8 mouse cellular contexts compared by ENCODE assay signal in the genomic region with DNA sequence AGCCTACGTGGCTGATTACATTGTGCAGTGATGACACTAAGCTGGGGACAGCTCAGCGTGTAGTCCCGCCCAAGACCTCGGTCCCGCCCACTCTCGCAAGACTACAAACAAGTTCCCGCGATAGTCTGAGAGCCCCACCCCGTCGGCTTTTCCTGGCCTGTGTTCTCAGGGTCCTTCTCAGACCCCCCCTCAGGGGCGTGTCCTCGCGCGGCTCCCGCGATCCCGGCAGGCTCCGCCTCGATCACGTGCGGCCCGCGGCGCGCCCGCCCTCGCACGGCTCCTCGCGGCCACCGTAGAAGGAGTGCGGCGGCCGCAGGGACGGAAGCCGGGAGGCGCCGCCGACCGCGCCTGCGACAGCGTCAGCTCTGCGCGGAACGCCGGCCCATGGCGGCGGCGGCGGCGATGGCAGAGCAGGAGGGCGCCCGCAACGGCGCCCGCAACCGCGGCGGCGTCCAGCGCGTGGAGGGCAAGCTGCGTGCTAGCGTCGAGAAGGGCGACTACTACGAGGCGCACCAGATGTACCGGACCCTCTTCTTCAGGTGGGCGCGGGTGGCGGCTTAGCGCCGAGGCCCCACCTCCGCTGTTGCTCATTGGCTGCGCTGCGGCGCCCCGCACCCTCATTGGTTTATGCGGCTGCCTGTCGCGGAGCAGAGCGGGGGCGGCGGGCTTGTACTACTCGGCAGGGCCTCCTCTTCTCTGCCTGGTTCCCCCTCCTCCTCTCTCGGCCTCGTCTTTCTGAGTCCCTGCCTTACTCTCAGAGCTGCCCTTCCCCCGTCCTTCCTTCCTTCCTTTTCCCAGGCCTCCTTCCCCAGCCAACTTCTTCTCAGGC. TPM values are rescaled to one million over a fixed set of nuclear protein-coding genes. Genes with fewer than 3 reads are reported as not detected.
A peak's percentile ranks its signal among the peaks of the same experiment; 100 is the strongest.
DNase-seq lines count a peak whose midpoint lies in the region; ATAC-seq and TF ChIP-seq lines count a peak whose summit lies in the region.

A gene (plus strand): TSS at position 244 of the 829 bp plus-strand sequence.

- DNase-seq in brain, embryonic 14.5 days (ENCODE audit: low read depth): peak; percentile 100
- DNase-seq in liver, adult 2 months (ENCODE audit: extremely low read depth, low read depth, low spot score): peak; percentile 94
- peak; percentile 100 for DNase-seq in splenic B cell, adult 2 months (ENCODE audit: low read depth, low spot score)

- peak within 1 kb of the TSS; percentile 79 for H3K4me2 ChIP-seq in heart, embryonic 11.5 days
- peak within 1 kb of the TSS; percentile 96 for H3K4me2 ChIP-seq in kidney, embryonic 16.5 days (replicated peaks; ENCODE audit: low read depth, low read length)
- H3K4me2 ChIP-seq in myocyte (ENCODE audit: low read depth): peak within 1 kb of the TSS; percentile 98

- peaks cover 72% of the 10 kb centered on the region for H3K4me1 ChIP-seq in erythroblast, embryonic 14.5 days (ENCODE audit: control insufficient read depth)
- H3K4me1 ChIP-seq in heart, embryonic 11.5 days (ENCODE audit: control insufficient read depth, insufficient read depth, low read length): peaks cover 45% of the 10 kb centered on the region
- H3K4me1 ChIP-seq in kidney, embryonic 16.5 days (ENCODE audit: insufficient read depth, low read length): peaks cover 31% of the 10 kb centered on the region
- H3K4me1 ChIP-seq in liver, adult 2 months (ENCODE audit: control insufficient read depth, insufficient read depth, low read length): peaks cover 31% of the 10 kb centered on the region

- H3K27ac ChIP-seq in heart, embryonic 11.5 days (ENCODE audit: low read depth, low read length): peak within 1 kb of the TSS; percentile 94
- H3K27ac ChIP-seq in kidney, embryonic 16.5 days (ENCODE audit: low read length): peak within 1 kb of the TSS; percentile 89
- H3K27ac ChIP-seq in liver, adult 2 months (replicated peaks; ENCODE audit: insufficient read depth, low read depth, low read length): peak within 1 kb of the TSS; percentile 68

- H3K9me3 ChIP-seq in erythroblast, embryonic 14.5 days (ENCODE audit: control insufficient read depth, low read length): no peaks in the 10 kb centered on the region
- H3K9me3 ChIP-seq in heart, embryonic 11.5 days (replicated peaks; ENCODE audit: control insufficient read depth, low read length): no peaks in the 10 kb centered on the region
- no peaks in the 10 kb centered on the region for H3K9me3 ChIP-seq in kidney, embryonic 16.5 days (ENCODE audit: low read length)

- TF ChIP-seq CTCF in C2C12 (IDR thresholded peaks at IDR 0.05; ENCODE audit: control insufficient read depth, insufficient read depth, insufficient read length): no peak
- TF ChIP-seq CTCF in brain, embryonic 14.5 days (IDR thresholded peaks at IDR 0.05; ENCODE audit: borderline replicate concordance, extremely low read depth, insufficient read depth, insufficient read length): no peak
- no peak for TF ChIP-seq CTCF in liver, adult 2 months (IDR thresholded peaks at IDR 0.05; ENCODE audit: low read depth, low read length)

- H3ac ChIP-seq in C2C12 (ENCODE audit: control insufficient read depth, insufficient read length, low read depth): peak within 1 kb of the TSS; percentile 71
- H3ac ChIP-seq in myocyte (ENCODE audit: control insufficient read depth, insufficient read length): peak within 1 kb of the TSS; percentile 35

- H3K27me3 ChIP-seq in C2C12 (ENCODE audit: control insufficient read depth, insufficient read depth, insufficient read length) (no peaks in the 10 kb centered on the region), myocyte (ENCODE audit: control insufficient read depth, insufficient read depth, insufficient read length) (no peaks in the 10 kb centered on the region)
- no peaks in the 10 kb centered on the region for H3K27me3 ChIP-seq in erythroblast, embryonic 14.5 days (ENCODE audit: control insufficient read depth)
- H3K27me3 ChIP-seq in heart, embryonic 11.5 days (ENCODE audit: control insufficient read depth, insufficient read depth, low read length): no peaks in the 10 kb centered on the region
- no peaks in the 10 kb centered on the region for H3K27me3 ChIP-seq in kidney, embryonic 16.5 days (ENCODE audit: insufficient read depth, low read length)
- H3K27me3 ChIP-seq in liver, adult 2 months (ENCODE audit: control insufficient read depth, insufficient read depth, low read length): no peaks in the 10 kb centered on the region
- no peaks in the 10 kb centered on the region for H3K27me3 ChIP-seq in splenic B cell, adult 2 months (ENCODE audit: control insufficient read depth, insufficient read depth, low read length, poor library complexity, severe bottlenecking)

- peak within 1 kb of the TSS; percentile 68 for H3K4me3 ChIP-seq in C2C12 (ENCODE audit: insufficient read depth, poor library complexity, severe bottlenecking)
- peak within 1 kb of the TSS; percentile 80 for H3K4me3 ChIP-seq in erythroblast, embryonic 14.5 days (replicated peaks)
- peak within 1 kb of the TSS; percentile 81 for H3K4me3 ChIP-seq in heart, embryonic 11.5 days (ENCODE audit: low read depth, low read length)
- peak within 1 kb of the TSS; percentile 88 for H3K4me3 ChIP-seq in kidney, embryonic 16.5 days (ENCODE audit: low read length)
- H3K4me3 ChIP-seq in liver, adult 2 months (ENCODE audit: insufficient read depth, low read depth, low read length): peak within 1 kb of the TSS; percentile 71
- H3K4me3 ChIP-seq in myocyte: peak within 1 kb of the TSS; percentile 67

- peak within 1 kb of the TSS; percentile 79 for H3K9ac ChIP-seq in heart, embryonic 11.5 days (ENCODE audit: low read depth, low read length)
- H3K9ac ChIP-seq in kidney, embryonic 16.5 days (replicated peaks; ENCODE audit: low read length): peak within 1 kb of the TSS; percentile 91
- peak within 1 kb of the TSS; percentile 82 for H3K9ac ChIP-seq in liver, adult 2 months (ENCODE audit: low read depth, low read length)

- H3K79me2 ChIP-seq in C2C12 (ENCODE audit: control insufficient read depth, insufficient read depth) (peaks cover 47% of the 10 kb centered on the region), myocyte (ENCODE audit: control insufficient read depth, insufficient read depth) (peaks cover 47% of the 10 kb centered on the region)
- peaks cover 12% of the 10 kb centered on the region; the same call in 1 of the 2 replicates for H3K79me2 ChIP-seq in liver, adult 2 months (ENCODE audit: control insufficient read depth, insufficient read depth, low read length)

- WGBS in heart, embryonic 11.5 days (ENCODE audit: insufficient replicate concordance): under 1% methylated on average over 83 of the region's 90 CpGs
- WGBS in kidney, embryonic 16.5 days: under 1% methylated on average over 89 of the region's 90 CpGs
- under 1% methylated on average over 90 of the region's 90 CpGs for WGBS in liver, adult 2 months

- peaks cover 45% of the 10 kb centered on the region for H3K79me3 ChIP-seq in C2C12 (ENCODE audit: low read depth)

- H3K36me3 ChIP-seq in C2C12 (ENCODE audit: control insufficient read depth, insufficient read depth) (peaks cover 40% of the 10 kb centered on the region), myocyte (ENCODE audit: control insufficient read depth, insufficient read depth) (peaks cover 9% of the 10 kb centered on the region)
- peaks cover 81% of the 10 kb centered on the region for H3K36me3 ChIP-seq in erythroblast, embryonic 14.5 days (ENCODE audit: control insufficient read depth)
- H3K36me3 ChIP-seq in heart, embryonic 11.5 days (ENCODE audit: control insufficient read depth, insufficient read depth, low read length): peaks cover 15% of the 10 kb centered on the region
- peaks cover 19% of the 10 kb centered on the region for H3K36me3 ChIP-seq in kidney, embryonic 16.5 days (ENCODE audit: insufficient read depth, low read length)
- peaks cover 2% of the 10 kb centered on the region; the same call in 1 of the 2 replicates for H3K36me3 ChIP-seq in liver, adult 2 months (ENCODE audit: control insufficient read depth, insufficient read depth, low read length)
- H3K36me3 ChIP-seq in splenic B cell, adult 2 months (ENCODE audit: control insufficient read depth, insufficient read depth, low read length, poor library complexity, severe bottlenecking): no peaks in the 10 kb centered on the region; the same call in 1 of the 2 replicates

- ATAC-seq in heart, embryonic 11.5 days (replicated peaks; ENCODE audit: insufficient number of reproducible peaks, low FRiP score, low TSS enrichment): peak; percentile 93
- ATAC-seq in kidney, embryonic 16.5 days (ENCODE audit: low FRiP score, low TSS enrichment): peak; percentile 97

- TF ChIP-seq POLR2A in brain, embryonic 14.5 days (IDR thresholded peaks at IDR 0.05; ENCODE audit: borderline replicate concordance, extremely low read depth, insufficient read depth, insufficient read length, poor library complexity, severe bottlenecking): peak; percentile 82
- TF ChIP-seq POLR2A in liver, adult 2 months (IDR thresholded peaks at IDR 0.05; ENCODE audit: extremely low read depth, insufficient read depth, low read length): 0 out of 2 replicates have a peak, but pooled peaks have one; percentile 48
- TF ChIP-seq POLR2A in myocyte (IDR thresholded peaks at IDR 0.05; ENCODE audit: insufficient read length, low read depth): peak; percentile 75

TF ChIP-seq in C2C12, 6 proteins besides CTCF, POLR2A, EP300 and RAD21:
- no peak for TF ChIP-seq CEBPB (IDR thresholded peaks at IDR 0.05; ENCODE audit: low read depth)
- TF ChIP-seq MAX (IDR thresholded peaks at IDR 0.05): peak; percentile 75
- peak; percentile 89 for TF ChIP-seq USF1 (IDR thresholded peaks at IDR 0.05; ENCODE audit: low read depth)
TF ChIP-seq in C2C12: peak in this region for 2.

TF ChIP-seq in myocyte, 11 proteins besides CTCF, POLR2A, EP300 and RAD21 (continues in another document):
- TF ChIP-seq REST (IDR thresholded peaks at IDR 0.05; ENCODE audit: insufficient read depth, insufficient read length): no peak
- peak in 1 of 3 experiments; percentile 35 for TF ChIP-seq MYOD1 (IDR thresholded peaks at IDR 0.05; ENCODE audit: control insufficient read depth in 1 of 3, insufficient read length in 2 of 3, low read depth in 2 of 3)
- no peak for TF ChIP-seq MAX (IDR thresholded peaks at IDR 0.05; ENCODE audit: low read depth)
- TF ChIP-seq USF1 (IDR thresholded peaks at IDR 0.05; ENCODE audit: low read depth): peak; percentile 75
- peak; percentile 96 for TF ChIP-seq POLR2AphosphoS2 (IDR thresholded peaks at IDR 0.05; ENCODE audit: insufficient read length, low read depth)
- TF ChIP-seq TCF12 (IDR thresholded peaks at IDR 0.05; ENCODE audit: insufficient read depth, poor library complexity, severe bottlenecking): no peak
- TF ChIP-seq CEBPB (IDR thresholded peaks at IDR 0.05; ENCODE audit: insufficient read depth, poor library complexity, severe bottlenecking): no peak

RNA-seq across cellular contexts. Expression of the gene that starts here (rescaled TPM):
- polyA plus RNA-seq in C2C12 (2012; fragmentation: generic; extraction: Trizol) (133 TPM), myocyte (2012; fragmentation: generic; extraction: Trizol) (106 TPM)
- 93.2 and 122 TPM in 2 replicates for polyA plus RNA-seq in brain, embryonic 14.5 days (2012; rRNA removed)
- polyA plus RNA-seq in erythroblast, embryonic 14.5 days (2012): 15.9 and 17.2 TPM in 2 replicates
- polyA plus RNA-seq in heart, embryonic 11.5 days (2014; fragmentation: Nextera tagmentation; extraction: Ambion mirVana): 138 and 139 TPM in 2 replicates
- 148 and 161 TPM in 2 replicates for polyA plus RNA-seq in kidney, embryonic 16.5 days (2015; fragmentation: Nextera tagmentation; extraction: Ambion mirVana)
- 20.9 and 26.5 TPM in 2 replicates for total RNA-seq in liver, adult 2 months (2014; rRNA removed)
- 62.3 and 69.1 TPM in 2 replicates for polyA plus RNA-seq in liver, adult 2 months (2012; rRNA removed)

Comparison
In these comparisons a context has a peak if more than half of its experiments do, and no peak if none do; other contexts are left out.
1. Peak in every context shown above with its lines: DNase-seq, ATAC-seq, H3K4me3 ChIP-seq and H3K27ac ChIP-seq.